Mouse (Mus musculus) hindbrain, embryonic 16.5 days (tissue): ENCODE measurements around the gene Eya2. TPM values are rescaled to one million over a fixed set of nuclear protein-coding genes. Genes with fewer than 3 reads are reported as not detected.
A peak's percentile ranks its signal among the peaks of the same experiment; 100 is the strongest.
"Not testable (repeated sequence)": the region's sequence is repeated elsewhere in the genome, so short reads cannot be mapped to it uniquely, and the experiment has no call there.

ENCODE experiments used
- ATAC-seq: fragments of 200-750 bp; cut with Nextera tagmentation; 2 replicates; pipeline ENCODE4 v1.8.0; 2017; ENCODE audit warnings: moderate TSS enrichment, moderate library complexity
- H3K27ac ChIP-seq: fragments of 300-500 bp; sonication (generic); 2 replicates; pipeline ENCODE4 v1.5.1; 2014; ENCODE audit warnings: low read depth, mild to moderate bottlenecking, control low read depth, low read length, moderate library complexity
- H3K27me3 ChIP-seq: fragments of 300-500 bp; sonication (generic); replicated peaks from 2 replicates; pipeline ENCODE4 v1.6.1; 2014; ENCODE audit warnings: low read length; ENCODE audit not compliant: control insufficient read depth, insufficient read depth
- H3K36me3 ChIP-seq: fragments of 300-500 bp; sonication (generic); 2 replicates; pipeline ENCODE4 v1.6.1; 2014; ENCODE audit warnings: mild to moderate bottlenecking, low read length, moderate library complexity, mixed read lengths; ENCODE audit not compliant: control insufficient read depth, insufficient read depth
- H3K4me1 ChIP-seq: fragments of 300-500 bp; sonication (generic); 2 replicates; pipeline ENCODE4 v1.6.1; 2014; ENCODE audit warnings: low read depth, low read length; ENCODE audit not compliant: control insufficient read depth, insufficient read depth
- H3K4me2 ChIP-seq: fragments of 300-500 bp; sonication (generic); 2 replicates; pipeline ENCODE4 v1.6.1; 2014; ENCODE audit warnings: mild to moderate bottlenecking, low read length, control low read depth, moderate library complexity
- H3K4me3 ChIP-seq: fragments of 300-500 bp; sonication (generic); 2 replicates; pipeline ENCODE4 v1.5.1; 2014; ENCODE audit warnings: mild to moderate bottlenecking, low read length, control low read depth, moderate library complexity
- H3K9ac ChIP-seq: fragments of 300-500 bp; sonication (generic); 2 replicates; pipeline ENCODE4 v1.6.1; 2014; ENCODE audit warnings: low read depth, mild to moderate bottlenecking, control low read depth, low read length, moderate library complexity
- H3K9me3 ChIP-seq: fragments of 300-500 bp; sonication (generic); 2 replicates; pipeline ENCODE4 v1.6.1; 2014; ENCODE audit warnings: mild to moderate bottlenecking, low read length, moderate library complexity; ENCODE audit not compliant: control insufficient read depth
- WGBS: fragments of 180-500 bp; shearing (Covaris S2); extraction: QIAGEN DNeasy Blood & Tissue Kit; methylation state at CpG from one replicate; pipeline ENCODE4 v1.1.7; 2014; 5-methylcytosine and 5-hydroxymethylcytosine counted together
- polyA plus RNA-seq: library from polyadenylated mRNA; unstranded; fragments of >200 nt; fragmentation: Nextera tagmentation; extraction: Ambion mirVana; gene quantifications from 2 replicates; pipeline ENCODE4 v1.2.1, GENCODE M21; 2015

Gene Eya2
- polyA plus RNA-seq, 1 experiment from 2014 or later: 8.1 TPM

DNA sequence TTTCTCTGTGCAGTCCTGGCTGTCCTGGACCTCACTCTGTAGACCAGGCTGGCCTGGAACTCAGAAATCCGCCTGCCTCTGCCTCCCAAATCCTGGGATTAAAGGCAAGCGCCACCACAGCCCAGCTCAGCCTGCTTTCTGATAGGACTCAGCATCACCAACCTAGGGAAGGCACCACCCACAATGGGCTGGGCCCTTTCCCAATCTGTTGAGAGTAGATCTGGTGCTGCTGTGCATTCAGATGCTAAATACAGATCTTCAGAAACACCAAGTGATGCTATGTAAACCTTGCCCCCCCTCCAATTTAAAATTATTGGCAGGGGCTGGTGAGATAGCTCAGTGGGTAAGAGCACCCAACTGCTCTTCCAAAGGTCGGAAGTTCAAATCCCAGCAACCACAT is 205.3 kb downstream of the Eya2 start:
- H3K9me3 ChIP-seq, H3K4me3 ChIP-seq, H3K4me1 ChIP-seq, H3K9ac ChIP-seq, H3K27ac ChIP-seq, ATAC-seq, H3K4me2 ChIP-seq, H3K27me3 ChIP-seq: not testable (repeated sequence)
- H3K36me3 ChIP-seq: peaks cover 30% of the 10 kb centered on the region
- WGBS: 92% methylated on average over 3 of the region's 3 CpGs

GRCm38 (mm10) chr2:165808179-165808975 is 213.5 kb downstream of the Eya2 start:
- no peak overlapping the region for H3K4me2 ChIP-seq
- H3K27ac ChIP-seq: no peak overlapping the region
- no peaks in the 10 kb centered on the region for H3K4me1 ChIP-seq
- 94% methylated on average over 12 of the region's 12 CpGs for WGBS
- ATAC-seq: no peak
- H3K4me3 ChIP-seq: no peak overlapping the region
- H3K9ac ChIP-seq: no peak overlapping the region
- H3K9me3 ChIP-seq: no peaks in the 10 kb centered on the region
- no peaks in the 10 kb centered on the region for H3K27me3 ChIP-seq
- H3K36me3 ChIP-seq: peaks cover 33% of the 10 kb centered on the region

- Histone ChIP-seq H3K9me3 (no peaks in the 10 kb centered on the region), H3K4me1 (no peaks in the 10 kb centered on the region), H3K9ac (no peak overlapping the region), H3K27ac (no peak overlapping the region), H3K36me3 (peaks cover 33% of the 10 kb centered on the region), H3K27me3 (no peaks in the 10 kb centered on the region), H3K4me3 (no peak overlapping the region), H3K4me2 (no peak overlapping the region)
- ATAC-seq: no peak
- 95% methylated on average over 5 of the region's 5 CpGs for WGBS
These were observed 214.3 kb downstream of the Eya2 start for GRCm38 (mm10) chr2:165809091-165809490.

DNA sequence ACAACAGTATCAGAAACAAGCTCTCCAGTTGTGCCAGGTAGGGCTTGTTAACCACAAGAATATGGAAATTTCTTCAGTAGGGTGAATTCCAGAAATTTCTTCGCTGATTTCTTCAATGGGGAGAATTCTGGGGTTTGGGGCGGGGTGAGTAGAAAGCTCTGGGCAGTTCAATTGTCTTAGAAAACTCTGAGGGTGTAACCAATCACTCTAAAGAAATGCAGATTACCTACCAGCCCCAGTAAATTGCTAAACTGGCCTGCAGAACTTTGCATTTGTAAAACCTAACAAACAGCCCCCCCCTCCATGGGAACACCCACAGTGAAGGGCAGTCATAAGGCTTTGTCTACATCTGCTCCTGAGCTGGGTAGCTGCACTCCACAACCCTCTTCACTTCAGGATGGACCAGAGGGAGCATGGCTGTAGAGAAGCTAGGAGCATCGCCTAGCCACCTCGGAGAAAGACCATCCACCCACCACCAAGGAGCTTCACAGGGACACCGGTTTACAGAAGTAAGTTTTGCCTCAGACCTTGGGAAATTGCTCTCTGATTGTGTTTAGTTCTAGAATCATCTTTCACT is 215.2 kb downstream of the Eya2 start:
- no peaks in the 10 kb centered on the region for H3K9me3 ChIP-seq
- 76% methylated on average over 5 of the region's 5 CpGs for WGBS
- H3K27me3 ChIP-seq: no peaks in the 10 kb centered on the region
- H3K4me2 ChIP-seq: no peak overlapping the region
- H3K27ac ChIP-seq: no peak overlapping the region
- ATAC-seq: no peak
- H3K4me3 ChIP-seq: no peak overlapping the region
- H3K36me3 ChIP-seq: peaks cover 34% of the 10 kb centered on the region
- H3K9ac ChIP-seq: no peak overlapping the region
- no peaks in the 10 kb centered on the region for H3K4me1 ChIP-seq

DNA sequence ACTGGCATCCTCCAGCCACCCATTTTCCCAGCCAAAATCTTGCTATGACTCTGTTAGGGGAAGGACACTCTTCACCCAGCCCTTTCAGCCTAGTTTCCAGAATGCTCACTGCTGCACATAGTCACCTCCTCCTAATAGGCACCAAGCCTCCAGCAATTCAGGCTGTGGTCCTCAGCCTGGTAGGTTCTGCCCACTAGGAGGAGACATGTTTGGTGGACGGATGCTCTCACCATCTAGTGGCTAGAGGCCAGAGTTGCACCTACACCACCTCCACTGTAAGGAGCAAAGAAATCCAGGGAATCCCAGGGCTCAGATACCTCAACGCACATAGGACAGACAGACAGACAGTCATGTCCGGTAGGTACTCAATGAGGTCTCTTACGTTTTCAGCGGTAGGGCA is 216.7 kb downstream of the Eya2 start:
- Histone ChIP-seq H3K9ac (no peak overlapping the region), H3K4me1 (no peaks in the 10 kb centered on the region), H3K4me3 (no peak overlapping the region), H3K36me3 (peaks cover 34% of the 10 kb centered on the region), H3K27ac (no peak overlapping the region), H3K4me2 (no peak overlapping the region), H3K27me3 (no peaks in the 10 kb centered on the region), H3K9me3 (no peaks in the 10 kb centered on the region)
- ATAC-seq: no peak
- 66% methylated on average over 5 of the region's 5 CpGs for WGBS

GRCm38 (mm10) chr2:165812889-165813288 is 218.1 kb downstream of the Eya2 start:
- Histone ChIP-seq H3K9ac (no peak overlapping the region), H3K27me3 (no peaks in the 10 kb centered on the region), H3K4me2 (no peak overlapping the region), H3K4me3 (no peak overlapping the region), H3K36me3 (peaks cover 25% of the 10 kb centered on the region), H3K9me3 (no peaks in the 10 kb centered on the region), H3K27ac (no peak overlapping the region), H3K4me1 (peaks cover 3% of the 10 kb centered on the region; the same call in 1 of the 2 replicates)
- no peak for ATAC-seq
- WGBS: 67% methylated on average over 8 of the region's 8 CpGs

DNA sequence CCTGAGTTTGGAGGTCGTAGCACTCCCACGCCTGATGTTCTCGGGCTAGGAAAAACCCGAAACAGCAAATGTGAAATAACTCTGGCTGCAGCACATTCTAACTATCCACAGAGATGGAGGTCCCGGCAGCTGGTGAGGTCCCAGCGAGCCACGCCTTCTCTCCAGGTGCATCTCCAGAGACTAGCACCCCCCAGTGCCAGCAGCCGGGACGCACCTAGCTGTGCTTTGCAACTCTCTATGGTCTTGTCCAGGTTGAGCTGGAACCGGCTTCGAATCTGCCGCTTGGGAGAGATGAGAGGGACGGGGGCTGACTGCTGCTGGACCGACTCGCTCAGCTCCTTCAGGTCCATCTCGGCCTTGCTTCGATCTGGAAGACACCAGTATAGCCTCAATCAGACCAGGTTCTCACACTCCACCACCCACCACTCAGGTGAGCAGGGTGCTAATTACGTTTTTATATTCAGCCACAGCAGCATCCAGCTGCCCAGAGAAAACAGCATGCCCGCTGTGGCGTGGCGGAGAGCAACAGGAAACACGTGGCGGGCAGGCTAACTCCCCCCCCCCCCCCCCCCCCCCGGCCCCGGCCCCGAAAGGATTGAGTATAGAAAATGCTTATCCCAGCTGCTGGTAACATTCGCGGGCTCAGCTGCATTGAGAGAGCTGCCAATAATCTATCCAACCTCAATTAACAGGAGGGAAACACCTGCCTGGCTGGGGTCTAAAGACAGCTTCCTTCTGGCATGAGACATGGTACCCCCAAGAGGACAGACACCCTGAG is 220.5 kb downstream of the Eya2 start:
- WGBS: 72% methylated on average over 27 of the region's 28 CpGs
- H3K4me1 ChIP-seq: peaks cover 3% of the 10 kb centered on the region; the same call in 1 of the 2 replicates
- H3K9ac ChIP-seq: no peak overlapping the region
- peaks cover 24% of the 10 kb centered on the region for H3K36me3 ChIP-seq
- no peak overlapping the region for H3K4me2 ChIP-seq
- no peak overlapping the region for H3K27ac ChIP-seq
- H3K27me3 ChIP-seq: no peaks in the 10 kb centered on the region
- no peak overlapping the region for H3K4me3 ChIP-seq
- H3K9me3 ChIP-seq: no peaks in the 10 kb centered on the region
- ATAC-seq: no peak

GRCm38 (mm10) chr2:165817437-165817836 is 222.6 kb downstream of the Eya2 start:
- H3K36me3 ChIP-seq: peaks cover 15% of the 10 kb centered on the region
- no peak overlapping the region for H3K4me3 ChIP-seq
- H3K4me2 ChIP-seq: no peak overlapping the region
- H3K4me1 ChIP-seq: peaks cover 3% of the 10 kb centered on the region; the same call in 1 of the 2 replicates
- H3K9me3 ChIP-seq: no peaks in the 10 kb centered on the region
- 0 out of 2 replicates have a peak overlapping the region, but pooled peaks have one; percentile 3 for H3K27ac ChIP-seq
- no peaks in the 10 kb centered on the region for H3K27me3 ChIP-seq
- no peak overlapping the region; the same call in 1 of the 2 replicates for H3K9ac ChIP-seq
- ATAC-seq: no peak
- WGBS: 83% methylated on average over 10 of the region's 10 CpGs

DNA sequence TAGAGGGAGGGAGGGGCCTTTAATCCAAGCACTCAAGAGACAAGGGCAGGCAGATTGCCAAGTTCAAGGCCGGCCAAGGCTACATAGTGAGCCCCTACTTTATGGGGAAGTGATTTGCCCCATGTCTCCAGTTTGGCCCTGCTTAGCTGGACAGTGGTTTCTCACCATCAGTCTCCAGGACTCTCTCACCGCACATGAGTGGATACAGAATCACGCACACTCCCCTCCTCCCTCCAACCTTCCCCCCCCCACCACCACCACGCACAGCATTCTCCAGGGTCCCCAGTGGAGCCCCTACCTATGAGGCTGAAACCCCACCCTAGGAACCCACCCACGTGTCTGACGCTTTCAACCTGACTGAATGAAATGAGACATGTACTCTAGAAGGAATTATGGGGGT is 223.7 kb downstream of the Eya2 start:
- Histone ChIP-seq H3K4me1 (peaks cover 3% of the 10 kb centered on the region; the same call in 1 of the 2 replicates), H3K27ac (no peak overlapping the region), H3K27me3 (no peaks in the 10 kb centered on the region), H3K4me3 (no peak overlapping the region), H3K9me3 (no peaks in the 10 kb centered on the region), H3K4me2 (no peak overlapping the region), H3K9ac (no peak overlapping the region), H3K36me3 (peaks cover 15% of the 10 kb centered on the region)
- 86% methylated on average over 6 of the region's 6 CpGs for WGBS
- no peak for ATAC-seq
